Mouse (Mus musculus) CD4-positive naive resting alpha-beta T cell, adult 57 days (primary cell): ENCODE data around the gene Hbq1b. TPM values are rescaled to one million over a fixed set of nuclear protein-coding genes. Genes with fewer than 3 reads are reported as not detected.

Experiments
- total RNA-seq: library from RNA; stranded (reverse); gene quantifications from one replicate; pipeline ENCODE4 v1.2.4, GENCODE M21; 2023

The Hbq1b gene
- total RNA-seq: not detected

DNA sequence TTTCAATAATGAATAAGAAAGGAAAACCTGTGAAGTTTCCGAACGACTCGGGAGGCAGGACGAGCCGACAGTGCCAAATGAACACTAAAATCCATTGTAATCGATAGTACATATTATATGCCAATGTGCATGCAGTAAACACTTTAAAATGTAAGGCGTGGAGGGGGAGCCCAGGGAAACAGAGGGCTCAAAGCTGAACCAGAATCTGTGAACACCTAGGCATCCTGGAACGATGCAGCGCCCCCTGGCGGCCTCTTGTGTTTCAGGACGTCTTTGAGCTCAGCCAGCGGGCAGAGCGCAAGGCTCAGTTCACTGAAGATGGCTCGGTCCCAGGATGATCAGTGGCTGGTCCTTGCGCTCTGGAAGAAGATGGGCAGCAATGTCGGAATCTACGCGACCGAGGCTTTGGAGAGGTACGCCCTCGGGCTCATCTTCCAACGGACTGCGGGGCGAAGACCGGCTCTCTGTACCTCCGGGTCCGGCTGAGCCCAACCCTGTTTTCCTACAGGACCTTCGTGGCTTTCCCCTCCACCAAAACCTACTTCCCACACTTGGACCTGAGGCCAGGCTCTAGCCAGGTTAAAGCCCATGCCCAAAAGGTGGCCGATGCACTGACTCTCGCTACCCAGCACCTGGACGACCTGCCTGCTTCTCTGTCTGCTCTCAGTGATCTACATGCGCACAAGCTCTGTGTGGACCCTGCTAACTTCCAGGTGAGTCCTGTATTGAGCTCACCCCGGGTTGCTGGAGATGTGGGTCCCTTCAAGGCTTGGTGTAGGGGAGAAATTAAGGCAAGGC, at the start of gene Hbq1b:
TSS of gene Hbq1b (plus strand) at position 271 of the 798 bp plus-strand sequence.

DNA sequence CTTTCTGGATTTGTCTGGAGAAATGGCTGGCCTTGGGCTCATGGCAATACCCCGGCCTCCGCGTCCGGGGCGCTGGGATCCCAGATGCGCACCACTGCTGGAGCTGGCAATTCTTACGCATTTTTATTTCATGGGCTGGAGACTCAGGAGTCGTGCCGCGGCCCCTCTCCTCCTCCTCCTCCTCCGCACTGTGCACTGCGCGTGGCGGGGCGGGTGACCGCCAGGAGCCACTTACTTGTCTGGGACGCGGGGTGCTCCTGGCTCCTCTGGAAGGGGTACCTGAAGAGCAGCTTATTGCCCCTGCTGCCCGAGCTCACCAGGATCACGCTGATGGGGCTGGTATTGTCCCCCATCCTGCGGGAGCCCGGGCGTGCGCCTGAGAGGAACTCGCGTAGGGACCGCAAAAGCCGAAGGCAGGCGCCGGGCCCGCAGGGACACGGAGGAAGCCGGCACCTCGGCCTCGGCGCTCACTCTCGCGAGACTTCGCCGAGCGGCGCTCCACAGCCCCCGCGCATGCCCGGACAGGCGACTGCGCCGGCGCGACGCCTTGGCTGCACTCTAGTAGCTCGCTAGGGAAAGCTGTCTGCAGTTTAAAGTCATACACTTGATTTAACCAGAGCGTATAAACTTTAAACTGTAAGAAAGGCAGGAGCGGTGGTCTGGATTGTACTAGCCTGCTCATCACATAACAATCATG, 19.4 kb upstream of the Hbq1b start, which contains the start of gene Nprl3:
TSS of gene Nprl3 (minus strand) at position 520 of the 697 bp plus-strand sequence.

DNA sequence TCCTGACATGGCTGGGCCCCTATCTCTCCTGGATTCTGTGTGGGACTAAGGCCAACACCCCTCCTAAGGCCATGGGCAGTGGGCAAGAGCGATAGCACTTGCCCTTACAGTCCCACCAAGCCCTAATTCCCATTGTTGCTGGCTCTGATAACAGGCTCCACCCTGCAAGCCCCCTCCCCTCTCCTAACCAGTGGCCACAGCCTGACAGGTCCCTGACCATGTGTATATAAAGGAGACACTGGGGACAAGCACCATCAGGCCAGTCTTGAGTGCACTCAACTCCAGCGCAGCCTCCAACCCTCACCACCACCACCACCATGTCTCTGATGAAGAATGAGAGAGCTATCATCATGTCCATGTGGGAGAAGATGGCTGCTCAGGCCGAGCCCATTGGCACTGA, 10.4 kb upstream of the Hbq1b start, which contains the start of gene Hba-x:
TSS of gene Hba-x (plus strand) at position 54 of the 400 bp plus-strand sequence.

DNA sequence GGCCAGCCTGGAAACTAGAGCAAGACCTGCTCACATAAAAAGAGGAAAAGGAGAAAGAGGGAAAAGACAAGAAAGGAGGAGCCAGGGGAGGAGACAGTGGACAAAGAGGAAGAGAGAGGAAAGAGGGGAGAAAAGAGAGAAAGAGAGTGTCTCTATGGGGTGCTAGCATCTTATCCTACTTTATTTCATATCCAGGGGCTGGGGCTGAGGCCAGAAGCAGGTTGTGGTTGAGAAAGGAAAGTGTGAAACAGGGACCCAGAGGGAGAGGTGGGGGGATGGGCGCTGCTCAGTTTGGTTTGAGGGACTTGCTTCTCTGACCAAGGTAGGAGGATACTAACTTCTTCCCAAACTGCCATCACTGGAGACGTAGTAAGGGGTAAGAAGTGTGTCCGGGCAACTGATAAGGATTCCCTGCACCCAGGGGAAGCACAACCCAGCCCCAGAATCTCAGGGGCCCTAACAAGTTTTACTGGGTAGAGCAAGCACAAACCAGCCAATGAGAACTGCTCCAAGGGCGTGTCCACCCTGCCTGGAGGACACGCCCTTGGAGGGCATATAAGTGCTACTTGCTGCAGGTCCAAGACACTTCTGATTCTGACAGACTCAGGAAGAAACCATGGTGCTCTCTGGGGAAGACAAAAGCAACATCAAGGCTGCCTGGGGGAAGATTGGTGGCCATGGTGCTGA, 3.5 kb upstream of the Hbq1b start, which contains the start of gene Hba-a1:
TSS of gene Hba-a1 (plus strand) at position 421 of the 687 bp plus-strand sequence.

DNA sequence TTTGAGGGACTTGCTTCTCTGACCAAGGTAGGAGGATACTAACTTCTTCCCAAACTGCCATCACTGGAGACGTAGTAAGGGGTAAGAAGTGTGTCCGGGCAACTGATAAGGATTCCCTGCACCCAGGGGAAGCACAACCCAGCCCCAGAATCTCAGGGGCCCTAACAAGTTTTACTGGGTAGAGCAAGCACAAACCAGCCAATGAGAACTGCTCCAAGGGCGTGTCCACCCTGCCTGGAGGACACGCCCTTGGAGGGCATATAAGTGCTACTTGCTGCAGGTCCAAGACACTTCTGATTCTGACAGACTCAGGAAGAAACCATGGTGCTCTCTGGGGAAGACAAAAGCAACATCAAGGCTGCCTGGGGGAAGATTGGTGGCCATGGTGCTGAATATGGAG, 9.4 kb downstream of the Hbq1b start, which contains the start of gene Hba-a2:
TSS of gene Hba-a2 (plus strand) at position 287 of the 400 bp plus-strand sequence.

DNA sequence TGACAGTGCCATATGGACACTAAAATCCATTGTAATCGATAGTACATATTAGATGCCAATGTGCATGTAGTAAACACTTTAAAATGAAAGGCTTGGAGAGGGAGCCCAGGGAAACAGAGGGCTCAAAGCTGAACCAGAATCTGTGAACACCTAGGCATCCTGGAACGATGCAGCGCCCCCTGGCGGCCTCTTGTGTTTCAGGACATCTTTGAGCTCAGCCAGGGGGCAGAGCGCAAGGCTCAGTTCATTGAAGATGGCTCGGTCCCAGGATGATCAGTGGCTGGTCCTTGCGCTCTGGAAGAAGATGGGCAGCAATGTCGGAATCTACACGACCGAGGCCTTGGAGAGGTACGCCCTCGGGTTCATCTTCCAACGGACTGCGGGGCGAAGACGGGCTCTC, 13.1 kb downstream of the Hbq1b start, which contains the start of gene Hbq1a:
TSS of gene Hbq1a (plus strand) at position 205 of the 400 bp plus-strand sequence.

Other genes with a start within 250 kb of the Hbq1b start
- gene Il9r, start 86.7 kb upstream of the Hbq1b start, total RNA-seq: 2.7 TPM
- gene Snrnp25, start 81.5 kb upstream of the Hbq1b start, total RNA-seq: 11.6 TPM
- 1.3 TPM for gene Rhbdf1, start 64.7 kb upstream of the Hbq1b start, total RNA-seq
- 23.2 TPM for gene Mpg, start 60.5 kb upstream of the Hbq1b start, total RNA-seq
- 62.0 TPM for gene Nprl3, start 19.3 kb upstream of the Hbq1b start, total RNA-seq
- gene Hba-x, start 10.6 kb upstream of the Hbq1b start, total RNA-seq: not detected
- gene Hba-a1, start 3.5 kb upstream of the Hbq1b start, total RNA-seq: 1,092 TPM
- 697 TPM for gene Hba-a2, start 9.5 kb downstream of the Hbq1b start, total RNA-seq
- gene Hbq1a, start 13.1 kb downstream of the Hbq1b start, total RNA-seq: not detected
- 0.09 TPM for gene Sh3pxd2b, start 60.9 kb downstream of the Hbq1b start, total RNA-seq
- 4.3 TPM for gene Ubtd2, start 168.4 kb downstream of the Hbq1b start, total RNA-seq
- 2.5 TPM for gene Efcab9, start 245.1 kb downstream of the Hbq1b start, total RNA-seq
- gene Stk10, start 246.3 kb downstream of the Hbq1b start, total RNA-seq: 276 TPM